Mouse (Mus musculus): ENCODE measurements around the gene Taf6l. TPM values are rescaled to one million over a fixed set of nuclear protein-coding genes. Genes with fewer than 3 reads are reported as not detected.

Taf6l gene
- polyA plus RNA-seq, 1 experiment from 2014 or later, result 9.7 TPM

DNA sequence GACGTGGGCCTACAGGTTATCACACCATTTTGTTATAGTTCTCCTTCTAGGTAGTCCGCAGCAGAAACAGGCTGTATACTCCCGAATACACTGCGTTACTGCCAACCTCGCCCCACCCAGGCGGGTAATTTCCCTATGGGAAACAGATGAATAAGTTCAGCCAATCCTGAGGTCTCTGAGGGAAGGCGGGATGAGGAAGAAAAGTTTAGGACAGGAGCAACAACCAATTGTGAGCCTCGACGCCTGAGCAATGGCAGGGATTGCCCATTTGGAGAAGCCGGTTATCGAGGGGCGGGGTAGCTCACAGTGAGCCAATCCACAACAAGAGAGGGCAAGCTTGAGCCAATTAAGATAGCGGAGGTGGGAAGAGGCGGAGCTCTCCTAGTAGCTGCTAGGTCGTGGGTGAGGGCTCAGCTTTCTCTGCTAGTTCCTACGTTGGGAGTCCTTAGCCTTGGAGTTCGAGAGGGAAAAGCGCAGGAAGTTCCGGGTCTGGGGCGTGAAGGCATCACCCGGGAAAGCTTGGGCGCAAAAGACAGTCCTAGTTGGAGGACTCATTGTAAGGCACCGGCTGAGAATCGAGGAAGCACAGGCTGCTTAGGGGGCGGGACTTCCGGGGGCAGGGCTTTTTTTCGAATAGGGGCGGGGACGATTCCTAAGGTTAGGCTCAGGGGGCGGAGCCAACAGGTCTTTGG is 16.1 kb upstream of the Taf6l start, which contains the start of gene Zbtb3:
Gene Zbtb3 (plus strand): TSS at position 426 of the 692 bp plus-strand sequence.
- Histone ChIP-seq H3K9me3 (ENCODE audit: control insufficient read depth, low read length) (no peaks in the 10 kb centered on the region), H3K27me3 (ENCODE audit: control insufficient read depth, insufficient read depth, low read length) (no peaks in the 10 kb centered on the region), H3K9ac (ENCODE audit: low read length) (peak within 1 kb of the TSS; percentile 50), H3K36me3 (ENCODE audit: control insufficient read depth, insufficient read depth, low read length) (0 out of 2 replicates have a peak, but pooled peaks cover 4% of the 10 kb centered on the region), H3K27ac (replicated peaks) (peak within 1 kb of the TSS; percentile 81), H3K4me3 (ENCODE audit: low read depth, low read length) (peak within 1 kb of the TSS; percentile 57), H3K4me2 (replicated peaks; ENCODE audit: low read depth) (peak within 1 kb of the TSS; percentile 58), H3K4me1 (replicated peaks; ENCODE audit: control insufficient read depth, insufficient read depth) (0 out of 2 replicates have a peak, but pooled peaks cover 3% of the 10 kb centered on the region)
- ATAC-seq (ENCODE audit: low FRiP score, low TSS enrichment), result peak; percentile 98
- peak; percentile 96 for DNase-seq (ENCODE audit: low spot score)
- WGBS, result under 1% methylated on average over 30 of the region's 30 CpGs
- no peak for TF ChIP-seq CTCF (IDR thresholded peaks at IDR 0.05; ENCODE audit: low read depth)

DNA sequence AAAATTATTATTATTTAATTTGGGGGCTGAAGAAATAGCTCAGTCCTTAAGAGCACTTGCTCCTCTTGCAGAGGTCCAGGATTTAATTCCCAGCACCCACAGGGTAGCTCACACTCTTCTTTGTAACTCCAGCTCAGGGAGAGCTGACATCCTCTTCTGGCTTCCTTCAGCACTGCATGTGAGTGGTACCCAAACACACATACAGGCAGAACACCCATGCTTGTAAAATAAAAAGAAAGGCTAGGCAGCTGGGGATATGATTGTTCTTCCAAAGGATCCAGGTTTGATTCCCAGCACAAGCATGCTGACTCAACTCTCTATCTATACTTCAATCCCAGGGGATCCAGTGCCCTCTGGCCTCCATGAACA is 12.7 kb upstream of the Taf6l start:
- no peaks in the 10 kb centered on the region for H3K27me3 ChIP-seq (ENCODE audit: control insufficient read depth, insufficient read depth, low read length)
- H3K4me2 ChIP-seq (replicated peaks; ENCODE audit: low read depth), result no peak overlapping the region
- H3K36me3 ChIP-seq (ENCODE audit: control insufficient read depth, insufficient read depth, low read length), result peaks cover under 1% of the 10 kb centered on the region; the same call in 1 of the 2 replicates
- no peak for TF ChIP-seq EP300 (optimal IDR thresholded peaks at IDR 0.05)
- peak; percentile 20; the same call in 1 of the 2 replicates for TF ChIP-seq CTCF (IDR thresholded peaks at IDR 0.05; ENCODE audit: low read depth)
- H3K27ac ChIP-seq (replicated peaks), result peak overlapping the region; percentile 53; the same call in 1 of the 2 replicates
- ATAC-seq (ENCODE audit: low FRiP score, low TSS enrichment) (no peak), DNase-seq (ENCODE audit: low spot score) (no peak)
- H3K9me3 ChIP-seq (ENCODE audit: control insufficient read depth, low read length), result no peaks in the 10 kb centered on the region
- no peak overlapping the region for H3K9ac ChIP-seq (ENCODE audit: low read length)
- 0 out of 2 replicates have a peak, but pooled peaks cover 3% of the 10 kb centered on the region for H3K4me1 ChIP-seq (replicated peaks; ENCODE audit: control insufficient read depth, insufficient read depth)
- H3K4me3 ChIP-seq (ENCODE audit: low read depth, low read length), result peak overlapping the region; percentile 71; the same call in 1 of the 2 replicates

DNA sequence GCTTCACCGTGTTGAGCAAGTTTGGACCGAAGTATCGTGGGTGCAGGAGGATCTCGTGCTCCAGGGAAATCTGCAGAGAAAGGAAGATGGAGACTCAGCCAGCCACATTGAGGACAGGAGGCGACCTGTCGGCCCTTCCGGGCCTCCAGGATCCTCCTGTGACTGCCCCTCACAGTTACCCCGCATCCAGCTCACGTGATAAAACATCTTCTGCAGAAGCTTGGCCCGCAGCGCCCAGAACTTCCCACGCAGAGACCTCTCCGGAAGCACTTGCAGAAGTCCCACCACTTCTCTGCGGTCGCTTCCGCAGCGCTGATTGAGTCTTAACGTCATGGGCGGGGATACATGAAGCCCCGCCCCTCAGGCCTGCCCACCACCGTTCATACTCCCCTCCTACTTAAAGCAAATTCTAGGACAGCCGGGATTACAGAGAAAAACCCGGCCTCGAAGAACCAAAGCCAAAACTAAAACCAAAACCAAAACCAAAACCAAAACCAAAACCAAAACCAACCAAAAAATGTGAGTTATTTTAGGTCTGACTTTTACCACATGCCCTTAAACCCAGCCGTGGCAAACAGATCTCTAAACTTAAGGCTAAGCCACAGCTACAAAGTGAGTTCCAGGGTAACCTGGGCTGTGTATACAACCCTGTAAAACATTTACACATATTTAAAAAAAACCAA is 12.2 kb upstream of the Taf6l start, which contains the start of gene Polr2g:
Gene Polr2g (minus strand): TSS at position 314 of the 683 bp plus-strand sequence.
- Histone ChIP-seq H3K27ac (replicated peaks) (peak within 1 kb of the TSS; percentile 83), H3K4me1 (replicated peaks; ENCODE audit: control insufficient read depth, insufficient read depth) (0 out of 2 replicates have a peak, but pooled peaks cover 3% of the 10 kb centered on the region), H3K4me2 (replicated peaks; ENCODE audit: low read depth) (peak within 1 kb of the TSS; percentile 60), H3K27me3 (ENCODE audit: control insufficient read depth, insufficient read depth, low read length) (no peaks in the 10 kb centered on the region), H3K4me3 (ENCODE audit: low read depth, low read length) (peak within 1 kb of the TSS; percentile 71), H3K9ac (ENCODE audit: low read length) (peak within 1 kb of the TSS; percentile 73), H3K36me3 (ENCODE audit: control insufficient read depth, insufficient read depth, low read length) (peaks cover 5% of the 10 kb centered on the region), H3K9me3 (ENCODE audit: control insufficient read depth, low read length) (no peaks in the 10 kb centered on the region)
- WGBS, result 1% methylated on average over 25 of the region's 25 CpGs
- DNase-seq (ENCODE audit: low spot score) (peak; percentile 90), ATAC-seq (ENCODE audit: low FRiP score, low TSS enrichment) (peak; percentile 82)
- TF ChIP-seq CTCF (IDR thresholded peaks at IDR 0.05; ENCODE audit: low read depth), result no peak
- peak; percentile 12 for TF ChIP-seq EP300 (optimal IDR thresholded peaks at IDR 0.05)

DNA sequence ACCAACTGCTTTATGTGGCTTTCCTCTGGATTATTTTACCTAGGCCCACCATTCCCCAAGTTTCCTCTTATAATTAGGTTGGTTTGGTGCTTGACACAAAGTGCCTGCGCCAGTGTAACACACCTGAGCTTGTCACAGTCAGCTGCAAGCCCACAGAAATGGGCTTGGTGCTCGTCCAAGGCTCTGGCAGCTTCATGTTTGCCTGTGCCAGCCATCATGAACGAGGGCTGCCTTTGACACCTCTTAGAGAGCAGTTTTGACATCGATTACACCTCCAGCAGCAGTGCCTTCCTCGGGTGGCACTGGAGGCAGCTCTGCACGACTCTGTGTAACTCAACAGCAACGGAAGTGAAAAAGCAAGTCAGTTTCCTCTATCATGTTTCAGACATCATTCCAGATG is 4.0 kb upstream of the Taf6l start:
- TF ChIP-seq EP300 (optimal IDR thresholded peaks at IDR 0.05) (no peak), CTCF (IDR thresholded peaks at IDR 0.05; ENCODE audit: low read depth) (no peak)
- Histone ChIP-seq H3K27ac (replicated peaks) (no peak overlapping the region), H3K9ac (ENCODE audit: low read length) (no peak overlapping the region), H3K36me3 (ENCODE audit: control insufficient read depth, insufficient read depth, low read length) (peaks cover 9% of the 10 kb centered on the region), H3K4me2 (replicated peaks; ENCODE audit: low read depth) (no peak overlapping the region), H3K27me3 (ENCODE audit: control insufficient read depth, insufficient read depth, low read length) (no peaks in the 10 kb centered on the region), H3K4me3 (ENCODE audit: low read depth, low read length) (no peak overlapping the region), H3K9me3 (ENCODE audit: control insufficient read depth, low read length) (no peaks in the 10 kb centered on the region), H3K4me1 (replicated peaks; ENCODE audit: control insufficient read depth, insufficient read depth) (no peaks in the 10 kb centered on the region)
- no peak for DNase-seq (ENCODE audit: low spot score)
- no peak for ATAC-seq (ENCODE audit: low FRiP score, low TSS enrichment)
- WGBS, result 77% methylated on average over 7 of the region's 7 CpGs

DNA sequence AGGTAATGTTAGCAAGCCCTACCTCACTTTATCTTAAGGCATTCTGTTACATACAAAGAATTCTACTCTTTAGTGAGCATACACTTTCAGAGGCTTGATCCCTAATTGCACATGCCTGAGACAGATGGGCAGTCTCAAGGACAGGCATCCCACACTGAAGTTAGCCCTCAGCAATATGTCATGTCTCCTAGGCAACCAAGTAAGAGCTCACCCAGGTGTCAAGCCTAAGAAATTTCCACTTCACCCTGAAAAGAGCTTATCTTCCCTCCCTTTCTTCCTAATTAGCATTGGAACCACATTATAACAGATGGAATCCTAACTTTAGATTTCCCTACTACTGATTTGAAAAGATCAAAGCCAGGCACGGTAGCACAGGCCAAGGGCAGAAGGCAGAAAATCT is 3.0 kb upstream of the Taf6l start:
- DNase-seq (ENCODE audit: low spot score) (no peak), ATAC-seq (ENCODE audit: low FRiP score, low TSS enrichment) (no peak)
- TF ChIP-seq EP300 (optimal IDR thresholded peaks at IDR 0.05) (no peak), CTCF (IDR thresholded peaks at IDR 0.05; ENCODE audit: low read depth) (no peak)
- H3K9me3 ChIP-seq (ENCODE audit: control insufficient read depth, low read length), result no peaks in the 10 kb centered on the region
- H3K27ac ChIP-seq (replicated peaks), result no peak overlapping the region
- H3K27me3 ChIP-seq (ENCODE audit: control insufficient read depth, insufficient read depth, low read length), result no peaks in the 10 kb centered on the region
- 28% methylated on average over 1 of the region's 1 CpGs for WGBS
- no peak overlapping the region for H3K4me3 ChIP-seq (ENCODE audit: low read depth, low read length)
- no peak overlapping the region for H3K4me2 ChIP-seq (replicated peaks; ENCODE audit: low read depth)
- H3K9ac ChIP-seq (ENCODE audit: low read length), result no peak overlapping the region
- H3K4me1 ChIP-seq (replicated peaks; ENCODE audit: control insufficient read depth, insufficient read depth), result no peaks in the 10 kb centered on the region
- H3K36me3 ChIP-seq (ENCODE audit: control insufficient read depth, insufficient read depth, low read length), result peaks cover 9% of the 10 kb centered on the region

DNA sequence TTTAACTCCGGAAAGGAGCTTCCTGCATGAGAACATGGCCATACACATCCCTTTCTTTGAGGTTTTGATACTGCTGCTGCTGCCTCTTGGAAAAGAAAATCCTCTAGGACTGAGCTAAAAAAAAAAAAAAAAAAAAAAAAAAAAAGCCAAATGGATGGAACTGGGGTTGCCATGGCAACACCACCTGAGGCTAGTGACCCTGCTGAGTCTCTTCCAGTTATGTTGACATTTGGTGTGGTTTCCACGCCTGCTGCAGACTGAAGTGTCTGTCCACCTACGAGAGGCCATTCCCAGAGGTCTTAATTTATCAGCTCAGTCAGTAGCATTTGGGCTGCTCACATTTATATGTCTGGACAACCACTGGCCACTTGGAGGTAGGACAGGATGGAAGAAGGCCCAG is 2.3 kb upstream of the Taf6l start:
- no peak for ATAC-seq (ENCODE audit: low FRiP score, low TSS enrichment)
- Histone ChIP-seq H3K4me3 (ENCODE audit: low read depth, low read length) (no peak overlapping the region), H3K4me2 (replicated peaks; ENCODE audit: low read depth) (no peak overlapping the region), H3K9me3 (ENCODE audit: control insufficient read depth, low read length) (no peaks in the 10 kb centered on the region), H3K9ac (ENCODE audit: low read length) (no peak overlapping the region), H3K4me1 (replicated peaks; ENCODE audit: control insufficient read depth, insufficient read depth) (no peaks in the 10 kb centered on the region), H3K27ac (replicated peaks) (no peak overlapping the region), H3K36me3 (ENCODE audit: control insufficient read depth, insufficient read depth, low read length) (peaks cover 4% of the 10 kb centered on the region; the same call in 1 of the 2 replicates), H3K27me3 (ENCODE audit: control insufficient read depth, insufficient read depth, low read length) (no peaks in the 10 kb centered on the region)
- no peak for DNase-seq (ENCODE audit: low spot score)
- WGBS, result 21% methylated on average over 3 of the region's 3 CpGs
- no peak for TF ChIP-seq EP300 (optimal IDR thresholded peaks at IDR 0.05)
- TF ChIP-seq CTCF (IDR thresholded peaks at IDR 0.05; ENCODE audit: low read depth), result no peak
